Mouse (Mus musculus) embryo, embryonic 11 days (tissue): ENCODE measurements around the gene Kcnk4.

Experiments
- DNase-seq: peaks from one replicate; pipeline ENCODE4 v3.0.0-alpha.2; 2015

Gene Kcnk4

DNA sequence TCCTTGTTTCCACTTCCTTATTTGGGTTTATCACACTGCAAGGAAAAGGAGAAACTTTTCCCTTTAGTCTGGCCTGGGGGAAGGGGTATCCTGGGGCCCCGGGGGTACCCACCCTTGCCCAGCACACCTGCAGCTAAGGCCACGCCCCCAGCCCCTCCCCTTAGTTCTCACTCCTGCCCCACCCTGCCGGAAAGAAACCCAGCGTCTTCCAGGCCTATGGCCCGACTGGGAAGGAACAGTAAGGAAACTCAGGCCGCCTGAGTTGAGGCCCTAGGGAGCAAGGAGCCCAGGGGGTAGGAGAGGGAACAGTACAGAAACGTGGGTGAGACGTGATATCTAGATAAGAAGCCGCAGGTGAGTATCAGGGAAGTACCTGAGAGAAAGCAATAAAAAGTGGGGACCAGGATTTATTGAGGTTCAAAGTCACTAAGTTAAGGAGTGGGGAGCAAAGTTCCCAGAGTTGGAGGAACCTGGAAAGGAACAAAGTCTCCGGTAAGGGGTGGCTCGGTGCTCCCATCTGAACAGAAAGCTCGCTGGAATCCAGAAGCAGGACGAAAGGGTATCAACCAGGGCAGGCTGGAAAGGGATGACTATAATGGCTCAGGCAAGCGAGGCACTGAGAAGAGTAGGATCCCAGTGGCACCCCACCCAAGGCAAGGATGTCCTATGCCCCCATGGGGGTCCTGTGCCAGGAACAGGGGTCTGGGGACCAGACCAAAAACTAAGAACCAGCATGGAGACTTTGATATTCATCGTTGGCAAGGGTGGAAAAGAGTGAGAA is 34.4 kb upstream of the Kcnk4 start:
- DNase-seq = no peak

DNA sequence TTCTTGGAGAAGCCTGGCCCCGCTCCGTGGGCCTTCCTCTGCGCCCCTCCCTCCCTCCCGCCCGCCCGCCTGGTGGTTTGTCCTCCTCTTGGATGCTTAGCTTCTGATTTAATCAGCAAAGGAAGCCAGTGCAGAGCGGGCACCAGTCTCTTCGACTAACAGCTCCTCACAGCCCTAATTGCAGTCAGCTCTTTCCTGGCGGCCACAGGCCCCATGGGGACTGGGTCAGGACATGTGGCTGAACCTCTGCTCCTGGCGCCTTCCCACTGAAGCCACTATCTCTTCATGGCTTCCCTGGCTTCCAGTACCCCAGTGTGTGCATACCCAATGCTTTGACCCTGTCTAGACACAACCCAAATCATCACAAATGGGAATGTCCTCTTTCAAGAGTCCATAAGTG is 22.1 kb upstream of the Kcnk4 start:
- no peak for DNase-seq

DNA sequence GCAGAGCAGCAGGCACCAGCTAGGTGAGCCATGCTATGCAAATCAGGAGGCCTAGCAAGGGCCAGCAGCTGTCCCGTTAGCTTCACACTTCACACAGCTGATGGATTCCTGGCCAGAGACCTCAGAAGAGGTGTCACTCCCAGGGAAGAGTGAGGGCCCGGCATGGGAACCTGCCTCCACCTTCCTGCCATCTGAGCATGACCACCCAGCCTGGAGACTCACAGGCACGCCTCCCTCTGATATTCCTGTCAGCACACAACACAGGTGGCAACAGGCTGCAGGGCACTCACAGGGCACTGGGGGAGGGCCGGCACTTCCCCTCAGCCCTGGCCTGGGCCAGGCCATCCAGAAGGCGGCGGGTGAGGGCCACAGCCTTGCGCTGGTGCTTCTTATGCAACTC is 21.1 kb upstream of the Kcnk4 start:
- no peak for DNase-seq

DNA sequence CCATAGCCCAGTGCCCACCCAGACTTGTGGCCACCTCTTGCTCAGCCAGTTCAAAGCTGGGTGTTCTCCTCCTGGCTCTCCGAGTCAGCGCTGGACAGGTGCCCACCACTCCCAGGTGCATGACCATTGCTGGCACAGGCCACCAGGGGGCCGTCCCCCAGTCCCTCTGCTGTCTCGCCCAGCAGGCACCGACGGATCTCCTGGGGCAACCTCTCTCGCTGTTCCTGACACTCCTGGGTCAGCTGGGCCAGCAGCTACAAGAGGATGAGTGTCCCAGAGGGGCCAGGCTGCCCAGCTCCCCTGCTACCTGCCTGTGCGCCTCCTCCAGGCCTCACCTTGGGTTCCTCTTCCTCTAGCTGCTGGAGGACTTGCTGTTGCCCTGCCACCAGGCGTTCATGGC is 19.7 kb upstream of the Kcnk4 start:
- peak; percentile 38 for DNase-seq

DNA sequence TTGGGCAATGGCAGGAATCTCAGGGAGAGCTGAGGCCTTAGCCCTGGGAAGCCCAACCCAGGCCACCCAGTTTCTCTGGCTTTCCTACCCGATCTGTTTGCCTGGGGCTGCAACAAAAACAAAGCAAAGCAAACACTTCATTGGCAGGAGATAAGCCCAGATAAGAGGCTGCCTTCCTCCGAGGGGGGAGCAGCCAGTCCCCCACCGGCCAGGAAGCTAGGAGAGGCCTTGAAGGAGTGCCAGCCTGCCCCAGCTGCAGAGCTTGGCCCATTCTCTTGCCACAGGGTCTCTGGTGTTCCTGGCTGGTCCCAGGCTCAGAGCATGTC is 18.4 kb upstream of the Kcnk4 start:
- DNase-seq = no peak

DNA sequence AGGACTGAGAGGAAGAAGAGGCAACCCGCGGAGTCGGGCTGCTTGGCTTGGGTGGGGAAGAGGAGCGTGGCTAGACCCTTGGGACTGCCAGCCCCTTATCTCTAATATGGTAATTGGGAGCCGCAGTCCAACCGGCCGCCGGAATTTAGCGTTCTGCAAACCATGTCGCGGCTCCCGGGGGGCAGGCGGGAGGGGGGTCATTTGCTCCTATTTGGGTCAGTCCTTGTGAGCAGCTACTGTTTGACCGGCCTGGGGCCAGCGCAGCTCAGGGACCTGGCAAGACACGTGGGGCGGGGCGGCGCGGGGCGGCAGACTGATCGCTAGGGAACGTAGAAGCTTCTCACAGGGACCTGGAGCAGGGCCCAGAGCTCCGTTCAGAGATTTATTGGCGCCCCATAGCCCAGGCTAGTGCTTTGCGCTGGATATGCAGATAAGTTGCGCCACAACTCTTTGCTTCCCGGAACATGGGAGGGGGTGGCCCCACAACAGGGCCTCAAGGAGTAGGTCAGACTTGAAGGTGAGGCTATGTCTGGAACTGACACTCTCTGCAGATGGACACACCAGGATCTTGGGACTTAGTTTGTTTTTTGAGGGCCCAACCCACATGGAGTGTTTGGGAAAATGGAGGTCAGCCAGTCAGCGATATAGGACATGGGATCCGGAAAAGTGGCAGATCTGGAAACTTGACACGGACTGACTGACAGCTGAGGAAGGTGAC is 17.8 kb upstream of the Kcnk4 start:
- DNase-seq = peak; percentile 64

DNA sequence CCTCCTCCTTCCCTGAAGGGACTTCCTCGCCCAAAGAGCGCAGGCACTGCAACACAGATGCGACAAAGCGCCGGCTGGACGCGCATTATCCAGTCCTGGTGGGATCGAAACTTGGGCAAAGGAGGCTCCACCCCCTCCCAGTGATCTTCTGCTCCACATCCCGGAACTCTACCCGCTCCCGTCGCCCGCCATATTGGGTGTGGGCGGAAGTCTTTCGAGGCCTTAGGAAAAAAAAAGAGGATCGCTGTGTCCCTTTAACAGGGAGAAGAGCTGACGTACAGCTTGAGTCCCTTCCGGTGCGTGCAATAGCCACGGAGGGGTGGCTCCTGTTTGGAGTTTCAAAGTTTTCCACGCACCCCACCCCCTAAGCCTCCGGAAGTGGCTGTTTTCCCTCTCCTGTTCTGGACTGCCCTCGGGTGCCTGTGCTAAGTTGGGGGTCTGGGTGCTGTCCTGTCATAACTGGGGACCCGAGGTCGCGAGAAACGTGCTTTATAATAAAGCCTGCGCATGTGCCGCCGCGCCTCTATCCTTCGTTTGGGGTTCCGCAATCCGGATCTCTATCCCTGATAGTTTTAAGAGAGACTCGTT is 17.2 kb upstream of the Kcnk4 start:
- peak; percentile 96 for DNase-seq

DNA sequence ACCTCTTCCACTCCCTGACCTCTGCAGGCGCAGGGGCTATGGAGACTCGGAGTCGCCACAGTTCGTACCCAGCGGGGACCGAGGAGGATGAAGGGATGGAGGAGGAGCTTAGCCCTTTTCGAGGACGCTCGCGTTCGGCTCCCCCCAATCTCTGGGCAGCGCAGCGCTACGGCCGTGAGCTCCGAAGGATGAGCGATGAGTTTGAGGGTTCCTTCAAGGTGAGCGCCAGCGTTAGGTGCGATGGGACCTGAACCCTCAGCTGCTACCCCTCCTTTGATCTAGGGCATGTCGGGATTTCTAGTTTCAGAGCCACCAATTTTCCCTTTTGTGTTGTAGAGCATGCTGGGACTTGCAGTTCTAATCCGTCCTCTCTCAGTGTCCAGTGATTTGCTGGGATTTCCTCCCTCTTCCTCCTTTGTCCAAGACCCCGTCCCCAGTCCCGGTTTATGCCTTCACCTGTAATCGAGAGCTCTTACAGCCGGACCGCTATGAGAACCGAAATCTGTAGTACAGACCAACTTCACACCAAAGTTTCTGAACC is 16.4 kb upstream of the Kcnk4 start:
- peak; percentile 80 for DNase-seq

DNA sequence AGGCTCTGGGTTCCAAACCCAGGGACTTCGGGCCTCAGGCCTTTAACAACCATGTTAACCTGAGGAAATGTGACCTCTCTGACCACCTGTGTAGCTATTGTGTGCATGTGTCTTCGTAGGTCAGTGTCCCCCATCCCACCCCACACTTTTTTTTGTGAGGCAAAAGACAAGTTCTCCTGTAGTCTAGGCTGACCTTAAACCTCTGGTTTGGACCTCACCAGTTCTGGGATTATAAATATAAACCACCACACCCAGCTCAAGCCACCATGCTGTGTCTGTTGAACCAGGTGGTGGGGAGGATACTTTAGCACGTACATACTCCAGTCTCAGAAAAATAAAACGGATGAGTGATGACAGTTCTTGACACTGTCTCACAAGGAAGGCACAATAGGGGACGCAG is 15.6 kb upstream of the Kcnk4 start:
- DNase-seq = no peak

DNA sequence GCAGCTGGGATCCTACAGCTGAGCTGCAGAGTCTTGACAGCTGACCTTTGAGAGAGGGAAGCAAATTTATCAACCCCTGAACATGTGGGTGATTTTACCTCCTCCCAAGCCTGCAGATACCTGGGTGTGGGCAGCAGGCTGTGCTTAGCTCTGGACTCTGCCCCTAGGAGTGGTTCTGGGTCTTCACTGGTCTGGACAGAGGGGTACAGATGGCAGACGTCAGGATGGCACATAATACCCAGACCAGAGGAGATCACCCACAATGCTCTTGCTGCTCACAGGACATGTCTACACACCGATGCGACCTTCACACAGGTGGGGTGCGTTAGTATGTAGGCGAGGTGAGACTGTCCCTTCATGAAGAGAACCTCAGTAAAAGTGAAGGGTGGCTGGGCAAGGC is 15.2 kb upstream of the Kcnk4 start:
- DNase-seq = no peak

DNA sequence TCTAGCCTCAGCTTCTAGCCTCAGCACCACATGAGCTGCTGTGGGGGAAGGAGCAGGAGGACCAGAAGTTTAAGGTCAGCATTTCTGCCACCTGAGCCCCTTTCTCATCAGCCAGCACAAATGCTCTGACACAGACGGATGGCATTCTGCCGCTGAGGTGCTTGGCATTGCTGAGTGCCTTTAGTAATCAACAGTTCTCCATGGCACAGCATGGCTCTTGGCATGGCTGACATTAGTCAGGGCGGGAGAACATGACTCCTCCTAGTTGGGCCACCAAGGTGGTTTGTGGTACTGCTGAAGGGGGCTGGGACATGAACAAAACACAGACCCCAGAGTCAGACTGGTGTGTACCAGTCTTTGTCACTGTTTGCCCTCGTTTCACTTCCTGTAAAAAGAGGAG is 13.9 kb upstream of the Kcnk4 start:
- DNase-seq = no peak

DNA sequence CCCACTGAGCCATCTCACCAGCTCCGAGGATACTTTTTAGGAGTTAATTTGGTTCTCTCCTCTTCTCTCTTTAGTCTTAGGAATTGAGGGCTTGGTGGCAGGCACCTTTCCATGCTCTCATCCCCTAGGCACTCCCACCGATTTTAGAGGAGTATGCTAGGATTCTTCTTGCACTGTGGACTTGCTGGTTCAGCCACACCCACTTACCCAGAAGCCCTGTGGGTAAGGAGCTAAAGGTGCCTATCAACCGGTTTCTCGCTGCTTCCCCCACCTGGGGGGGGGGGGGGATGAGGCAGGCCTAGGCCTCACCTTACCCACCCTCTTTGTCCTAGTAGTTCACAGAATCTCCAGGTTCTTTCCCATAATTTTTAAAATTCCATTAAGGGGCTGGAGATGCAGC is 13.4 kb upstream of the Kcnk4 start:
- DNase-seq = no peak

DNA sequence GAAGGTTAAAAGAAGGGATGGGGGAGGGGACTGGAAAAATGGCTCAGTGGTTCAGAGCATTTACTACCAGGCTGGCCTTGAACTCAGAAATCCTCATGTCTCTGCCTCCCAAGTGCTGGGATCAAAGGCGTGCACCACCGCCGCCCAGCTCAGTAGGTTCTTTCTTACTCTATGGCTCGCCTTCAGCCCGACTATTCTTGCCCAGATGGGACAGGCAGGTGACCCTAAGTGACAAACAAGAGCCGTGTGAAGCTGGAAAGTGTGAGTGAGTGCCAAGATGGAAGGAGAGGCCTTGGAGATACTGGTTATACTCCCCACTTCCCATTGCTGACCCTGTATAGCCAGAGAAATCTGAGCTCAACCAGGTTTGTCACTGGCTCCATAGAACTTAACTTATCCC is 9.4 kb upstream of the Kcnk4 start:
- DNase-seq = no peak

DNA sequence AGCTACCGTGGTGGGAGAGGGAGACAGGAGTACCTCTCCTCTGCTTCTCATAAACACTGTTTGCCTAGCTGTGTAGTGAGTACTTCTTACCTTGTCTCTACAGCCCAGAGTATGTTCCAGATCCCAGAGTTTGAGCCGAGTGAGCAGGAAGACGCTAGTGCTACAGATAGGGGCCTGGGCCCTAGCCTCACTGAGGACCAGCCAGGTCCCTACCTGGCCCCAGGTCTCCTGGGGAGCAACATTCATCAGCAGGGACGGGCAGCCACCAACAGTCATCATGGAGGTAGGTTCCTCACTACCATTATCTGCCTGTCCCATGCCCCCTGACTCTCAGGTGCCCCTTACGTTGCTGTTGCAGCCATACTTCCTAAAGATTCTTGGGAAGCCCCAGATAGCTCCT is 8.4 kb upstream of the Kcnk4 start:
- no peak for DNase-seq

DNA sequence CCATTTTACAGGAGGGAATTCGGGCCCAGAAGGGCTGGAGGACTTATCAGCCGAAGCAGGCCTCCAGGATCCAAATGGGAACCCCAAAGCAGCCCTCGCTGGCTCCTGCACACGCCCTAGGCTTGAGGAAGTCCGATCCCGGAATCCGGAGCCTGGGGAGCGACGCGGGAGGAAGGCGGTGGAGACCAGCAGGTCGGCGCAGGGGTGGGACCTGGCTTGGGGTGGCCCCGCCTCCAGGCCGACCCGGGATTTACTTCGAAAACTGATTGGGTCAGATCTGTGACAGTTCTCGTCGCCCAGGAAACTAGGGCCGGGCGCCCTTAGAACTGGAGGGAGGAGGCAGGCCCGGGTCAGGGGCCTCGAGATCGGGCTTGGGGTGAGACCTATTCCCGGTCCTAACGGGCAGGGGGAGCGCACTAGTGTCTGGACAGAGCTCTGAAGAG is 8.0 kb upstream of the Kcnk4 start, which contains the start of gene Gpr137:
Gene Gpr137, minus strand, starts transcription at position 232 of the 443 bp plus-strand sequence.
- peak; percentile 94 for DNase-seq

DNA sequence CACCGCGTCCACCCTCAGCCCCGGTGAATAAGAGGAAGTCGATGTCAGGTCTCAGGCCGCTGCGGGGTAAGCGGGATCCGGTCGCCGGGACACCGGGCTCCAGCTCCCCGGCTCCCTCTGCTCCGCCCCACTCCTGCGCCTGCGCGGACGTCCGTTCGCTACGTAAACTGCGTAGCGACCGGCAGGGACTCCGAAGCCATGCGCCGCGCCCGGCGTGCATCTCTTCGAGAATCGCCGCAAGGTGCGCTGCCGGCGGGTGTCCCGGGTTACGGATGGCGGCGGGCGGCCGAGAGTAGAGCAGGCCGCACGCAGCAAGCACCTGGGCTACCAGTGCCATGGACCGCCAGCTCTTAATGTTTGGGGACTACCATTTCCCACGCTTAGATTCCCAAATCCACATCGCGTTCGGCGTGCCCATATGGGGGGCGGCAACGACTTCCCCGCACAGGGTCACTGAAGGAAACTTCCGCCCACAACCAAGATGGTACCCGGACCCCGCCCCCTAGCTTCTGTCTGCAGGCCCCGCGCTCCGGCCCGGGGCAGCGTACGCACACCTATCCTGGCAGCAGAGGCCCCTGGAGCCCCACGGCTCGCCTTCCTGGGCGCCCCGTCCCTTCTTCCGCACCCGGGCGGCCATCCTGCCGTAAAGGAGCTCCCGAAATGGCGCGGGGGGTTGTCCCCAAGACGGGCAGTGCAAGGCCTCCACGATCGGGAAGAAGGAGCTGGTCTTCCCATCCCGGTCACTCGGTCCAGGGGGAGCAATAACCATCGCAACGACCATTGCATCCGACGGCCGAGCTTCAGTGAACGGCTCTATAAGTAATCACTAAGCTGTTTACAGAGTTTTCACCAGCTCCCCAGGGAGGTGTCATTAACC is 7.3 kb upstream of the Kcnk4 start, which contains the start of gene Bad:
Gene Bad, plus strand, starts transcription at position 490 of the 877 bp plus-strand sequence.
- peak; percentile 95 for DNase-seq

DNA sequence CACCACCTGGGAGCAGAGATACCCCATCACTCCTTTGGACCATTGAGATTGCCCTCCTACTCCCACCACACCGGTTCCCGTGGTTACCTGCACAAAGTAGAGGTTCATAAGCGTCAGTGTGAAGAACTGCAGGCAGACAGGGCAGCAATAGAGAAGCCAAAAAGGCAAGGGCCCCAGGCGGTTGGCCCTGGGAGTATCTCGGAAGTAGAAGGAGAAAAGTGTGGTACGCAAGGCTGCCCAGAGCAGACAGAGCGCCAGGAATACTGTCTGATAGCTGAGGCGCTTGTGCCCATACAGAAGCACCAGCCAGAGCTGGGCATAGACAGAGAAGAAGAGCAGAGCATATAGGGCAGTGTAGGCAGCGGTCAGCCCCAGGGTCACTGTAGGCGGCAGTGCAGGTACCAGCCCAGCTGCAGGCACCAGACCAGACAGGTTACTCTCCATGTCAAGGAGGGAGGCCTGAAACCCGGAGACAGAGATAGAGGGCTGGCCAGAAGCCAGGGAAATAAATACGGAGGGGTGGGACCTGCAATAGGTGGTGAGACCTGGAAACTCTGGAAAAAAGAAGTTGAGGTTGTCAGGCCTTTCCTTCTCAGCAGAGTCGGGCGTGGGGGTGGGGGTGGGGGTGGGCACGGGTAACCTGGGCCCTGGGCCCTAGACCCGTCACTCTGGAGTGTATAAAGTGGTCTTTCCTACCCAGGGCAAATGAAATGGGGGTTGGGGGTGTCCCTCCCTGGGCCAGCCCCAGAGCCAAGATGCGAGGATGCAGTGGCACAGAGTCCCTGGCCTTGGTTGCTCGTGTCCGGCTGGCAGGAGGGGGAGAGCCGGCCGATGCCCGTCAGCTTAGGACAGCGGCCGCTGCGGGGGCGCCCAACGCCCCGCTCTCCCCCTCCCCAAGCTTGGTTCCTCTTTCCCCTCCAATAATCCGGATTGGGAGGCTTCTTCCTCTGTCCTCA is 6.4 kb upstream of the Kcnk4 start:
- no peak for DNase-seq

DNA sequence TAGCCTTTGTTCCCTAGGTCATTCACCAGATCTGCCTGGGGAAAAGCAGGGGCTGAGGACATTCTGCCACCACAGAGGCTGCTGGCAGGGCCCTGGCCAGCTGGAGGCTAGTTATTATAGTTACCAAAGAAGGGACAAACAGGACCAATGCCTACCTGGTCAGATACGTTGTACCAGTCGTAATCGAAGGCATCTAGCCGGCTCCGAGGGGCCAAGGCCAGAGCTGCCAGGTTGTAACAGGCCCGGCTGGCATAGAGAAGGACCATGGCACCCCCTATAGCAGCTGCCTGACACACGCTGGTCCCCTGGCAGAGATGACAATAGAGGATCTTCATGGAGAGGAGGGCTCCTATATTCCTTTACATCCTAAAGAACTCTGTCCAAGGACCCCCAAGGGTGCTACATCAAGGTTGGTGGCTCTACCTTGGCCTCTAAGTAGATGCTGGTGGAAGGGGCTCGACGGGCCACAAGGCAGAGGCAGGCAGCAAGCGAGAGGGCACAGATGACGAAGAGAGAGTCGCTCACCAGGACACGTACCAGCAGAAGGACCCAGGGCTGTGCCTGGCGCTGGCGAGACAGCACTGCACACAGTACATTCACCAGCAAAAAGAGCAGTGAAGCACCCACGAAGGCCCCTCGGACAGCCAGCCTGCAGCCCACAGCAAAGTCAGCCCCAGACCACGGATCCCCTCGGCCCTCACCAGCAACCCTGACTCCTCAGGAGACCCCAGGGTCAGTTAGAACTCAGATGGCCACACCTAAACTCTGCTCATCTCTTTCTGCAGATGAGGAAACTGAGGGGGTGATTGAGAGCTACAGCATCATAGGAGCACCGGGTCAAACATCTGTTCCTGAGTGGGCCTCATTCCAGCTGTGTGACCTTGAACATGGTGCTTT is 5.0 kb upstream of the Kcnk4 start:
- DNase-seq = no peak

DNA sequence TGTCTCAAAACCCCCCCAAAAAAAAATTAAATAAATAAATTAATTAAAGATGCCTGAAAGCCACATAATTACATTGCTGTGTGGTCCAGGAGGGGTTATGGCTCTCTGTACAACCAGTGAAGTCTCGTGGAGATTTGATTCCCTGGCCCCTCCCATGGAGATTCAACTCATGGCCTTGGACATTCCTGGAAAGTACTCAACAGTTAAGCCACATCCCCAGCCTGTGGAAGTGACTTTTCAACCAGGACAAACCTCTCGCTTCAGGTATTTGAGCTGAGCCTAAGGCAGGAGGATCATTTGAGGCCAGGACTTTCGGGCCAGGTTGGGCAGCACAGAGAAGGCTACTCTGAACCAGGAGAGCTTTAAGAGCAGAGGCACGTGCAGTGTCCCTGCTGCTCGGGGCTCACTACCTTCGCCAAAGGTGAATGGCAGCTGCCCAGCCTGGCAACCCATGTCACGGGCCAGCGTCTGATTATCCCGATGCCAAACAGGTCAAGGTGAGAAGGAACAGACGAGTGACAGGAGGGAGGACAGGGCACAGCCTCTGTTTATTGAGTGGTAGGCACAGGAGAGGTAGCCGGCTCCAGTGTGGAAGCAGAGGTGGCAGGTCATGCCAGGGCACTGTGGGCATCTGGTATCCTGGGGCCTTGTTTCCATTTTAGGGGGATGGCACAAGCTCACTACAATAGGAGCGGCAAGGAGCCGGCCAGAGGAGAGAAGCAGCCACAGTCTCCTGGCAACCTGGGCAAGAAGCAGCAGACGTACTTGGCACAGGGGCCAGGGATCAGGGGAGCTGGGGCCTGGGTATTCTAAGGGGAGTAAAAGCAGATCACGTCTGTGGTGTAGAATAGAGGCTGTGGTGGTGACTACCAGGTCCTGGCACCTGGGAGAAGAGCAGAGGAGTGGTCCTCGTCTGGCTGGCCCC is 3.5 kb upstream of the Kcnk4 start:
- no peak for DNase-seq
